Mouse (Mus musculus): ENCODE data around the gene Olfr1393. TPM values are rescaled to one million over a fixed set of nuclear protein-coding genes. Genes with fewer than 3 reads are reported as not detected.

Olfr1393 gene
- polyA plus RNA-seq, 1 experiment = not detected

- Histone ChIP-seq H3K9me3 (replicated peaks; ENCODE audit: control insufficient read depth, insufficient read depth, low read length, poor library complexity, severe bottlenecking) (no peaks in the 10 kb centered on the region), H3K4me1 (ENCODE audit: control insufficient read depth, insufficient read depth, low read length) (peaks cover 1% of the 10 kb centered on the region), H3K36me3 (ENCODE audit: control insufficient read depth, insufficient read depth, low read length, poor library complexity, severe bottlenecking) (no peaks in the 10 kb centered on the region; the same call in 1 of the 2 replicates), H3K27ac (ENCODE audit: insufficient read depth, low read length) (peak overlapping the region; percentile 23; the same call in 1 of the 2 replicates), H3K4me3 (ENCODE audit: low read depth, low read length) (peak overlapping the region; percentile 56), H3K9ac (ENCODE audit: low read depth, poor library complexity, severe bottlenecking) (peak overlapping the region; percentile 56), H3K27me3 (ENCODE audit: control insufficient read depth, insufficient read depth, low read length, poor library complexity, severe bottlenecking) (no peaks in the 10 kb centered on the region)
- TF ChIP-seq CTCF (IDR thresholded peaks at IDR 0.05; ENCODE audit: low read depth, low read length) (no peak), EP300 (IDR thresholded peaks at IDR 0.05; ENCODE audit: insufficient read depth, low read depth, low read length) (no peak), POLR2A (IDR thresholded peaks at IDR 0.05; ENCODE audit: insufficient read depth, low read length) (no peak)
Measured at GRCm38 (mm10) chr11:49245176-49245575, 32.9 kb upstream of the Olfr1393 start.

- Histone ChIP-seq H3K9me3 (replicated peaks; ENCODE audit: control insufficient read depth, insufficient read depth, low read length, poor library complexity, severe bottlenecking) (no peaks in the 10 kb centered on the region), H3K27me3 (ENCODE audit: control insufficient read depth, insufficient read depth, low read length, poor library complexity, severe bottlenecking) (no peaks in the 10 kb centered on the region), H3K36me3 (ENCODE audit: control insufficient read depth, insufficient read depth, low read length, poor library complexity, severe bottlenecking) (no peaks in the 10 kb centered on the region; the same call in 1 of the 2 replicates), H3K27ac (ENCODE audit: insufficient read depth, low read length) (peak overlapping the region; percentile 45; the same call in 1 of the 2 replicates), H3K4me1 (ENCODE audit: control insufficient read depth, insufficient read depth, low read length) (peaks cover 1% of the 10 kb centered on the region), H3K9ac (ENCODE audit: low read depth, poor library complexity, severe bottlenecking) (peak overlapping the region; percentile 56), H3K4me3 (ENCODE audit: low read depth, low read length) (peak overlapping the region; percentile 56)
- TF ChIP-seq EP300 (IDR thresholded peaks at IDR 0.05; ENCODE audit: insufficient read depth, low read depth, low read length) (no peak), CTCF (IDR thresholded peaks at IDR 0.05; ENCODE audit: low read depth, low read length) (no peak)
Measured at GRCm38 (mm10) chr11:49245634-49246415, 32.3 kb upstream of the Olfr1393 start.

- no peak overlapping the region for H3K27ac ChIP-seq (ENCODE audit: insufficient read depth, low read length)
- no peak overlapping the region for H3K9ac ChIP-seq (ENCODE audit: low read depth, poor library complexity, severe bottlenecking)
- no peak overlapping the region for H3K4me3 ChIP-seq (ENCODE audit: low read depth, low read length)
- H3K36me3 ChIP-seq (ENCODE audit: control insufficient read depth, insufficient read depth, low read length, poor library complexity, severe bottlenecking) = no peaks in the 10 kb centered on the region
- H3K27me3 ChIP-seq (ENCODE audit: control insufficient read depth, insufficient read depth, low read length, poor library complexity, severe bottlenecking) = no peaks in the 10 kb centered on the region
- H3K9me3 ChIP-seq (replicated peaks; ENCODE audit: control insufficient read depth, insufficient read depth, low read length, poor library complexity, severe bottlenecking) = no peaks in the 10 kb centered on the region
- no peak for TF ChIP-seq EP300 (IDR thresholded peaks at IDR 0.05; ENCODE audit: insufficient read depth, low read depth, low read length)
- TF ChIP-seq POLR2A (IDR thresholded peaks at IDR 0.05; ENCODE audit: insufficient read depth, low read length) = no peak
- TF ChIP-seq CTCF (IDR thresholded peaks at IDR 0.05; ENCODE audit: low read depth, low read length) = no peak
- peaks cover 1% of the 10 kb centered on the region for H3K4me1 ChIP-seq (ENCODE audit: control insufficient read depth, insufficient read depth, low read length)
Measured at GRCm38 (mm10) chr11:49246523-49246922, 31.6 kb upstream of the Olfr1393 start.

- H3K4me1 ChIP-seq (ENCODE audit: control insufficient read depth, insufficient read depth, low read length) = peaks cover 1% of the 10 kb centered on the region
- no peak for TF ChIP-seq POLR2A (IDR thresholded peaks at IDR 0.05; ENCODE audit: insufficient read depth, low read length)
- no peak for TF ChIP-seq CTCF (IDR thresholded peaks at IDR 0.05; ENCODE audit: low read depth, low read length)
- TF ChIP-seq EP300 (IDR thresholded peaks at IDR 0.05; ENCODE audit: insufficient read depth, low read depth, low read length) = no peak
- H3K27me3 ChIP-seq (ENCODE audit: control insufficient read depth, insufficient read depth, low read length, poor library complexity, severe bottlenecking) = no peaks in the 10 kb centered on the region
- no peaks in the 10 kb centered on the region for H3K9me3 ChIP-seq (replicated peaks; ENCODE audit: control insufficient read depth, insufficient read depth, low read length, poor library complexity, severe bottlenecking)
- H3K4me3 ChIP-seq (ENCODE audit: low read depth, low read length) = no peak overlapping the region
- H3K9ac ChIP-seq (ENCODE audit: low read depth, poor library complexity, severe bottlenecking) = no peak overlapping the region
- no peak overlapping the region for H3K27ac ChIP-seq (ENCODE audit: insufficient read depth, low read length)
- H3K36me3 ChIP-seq (ENCODE audit: control insufficient read depth, insufficient read depth, low read length, poor library complexity, severe bottlenecking) = no peaks in the 10 kb centered on the region
Measured at GRCm38 (mm10) chr11:49247255-49247654, 30.8 kb upstream of the Olfr1393 start.

GRCm38 (mm10) chr11:49248226-49248973 lies 29.7 kb upstream of the Olfr1393 start:
- no peaks in the 10 kb centered on the region for H3K9me3 ChIP-seq (replicated peaks; ENCODE audit: control insufficient read depth, insufficient read depth, low read length, poor library complexity, severe bottlenecking)
- no peak overlapping the region for H3K4me3 ChIP-seq (ENCODE audit: low read depth, low read length)
- no peak for TF ChIP-seq CTCF (IDR thresholded peaks at IDR 0.05; ENCODE audit: low read depth, low read length)
- no peak for TF ChIP-seq POLR2A (IDR thresholded peaks at IDR 0.05; ENCODE audit: insufficient read depth, low read length)
- no peak for TF ChIP-seq EP300 (IDR thresholded peaks at IDR 0.05; ENCODE audit: insufficient read depth, low read depth, low read length)
- no peaks in the 10 kb centered on the region for H3K36me3 ChIP-seq (ENCODE audit: control insufficient read depth, insufficient read depth, low read length, poor library complexity, severe bottlenecking)
- peaks cover 1% of the 10 kb centered on the region for H3K4me1 ChIP-seq (ENCODE audit: control insufficient read depth, insufficient read depth, low read length)
- H3K27me3 ChIP-seq (ENCODE audit: control insufficient read depth, insufficient read depth, low read length, poor library complexity, severe bottlenecking) = no peaks in the 10 kb centered on the region
- H3K27ac ChIP-seq (ENCODE audit: insufficient read depth, low read length) = no peak overlapping the region
- H3K9ac ChIP-seq (ENCODE audit: low read depth, poor library complexity, severe bottlenecking) = no peak overlapping the region
